9 mouse cellular contexts compared by ENCODE assay signal in genomic region chr4:86537972-86538371, GRCm38 (mm10). TPM values are rescaled to one million over a fixed set of nuclear protein-coding genes. Genes with fewer than 3 reads are reported as not detected.
DNase-seq lines count a peak whose midpoint lies in the region; ATAC-seq and TF ChIP-seq lines count a peak whose summit lies in the region.
"Had no signal": no experiment of that assay in that cellular context is flagged by ENCODE, and none has a peak within 500 bp of the region (broad histone marks: within the 10 kb centered on the region; RNA-seq: fewer than 3 reads in every experiment).

No protein-coding gene starts in this region.

- peak; percentile 27 for DNase-seq in heart, postnatal 0 days (ENCODE audit: low spot score)
- no peak for DNase-seq in heart, postnatal 25 days (ENCODE audit: low spot score)
- DNase-seq in 3T3-L1 (ENCODE audit: low read depth, low spot score) (peak; percentile 71), ES-E14 (ENCODE audit: low read depth, low spot score) (peak; percentile 39)
- peak; percentile 71 for DNase-seq in embryonic facial prominence, embryonic 11.5 days (ENCODE audit: low spot score)
- DNase-seq in neural tube, embryonic 10.5 days (ENCODE audit: extremely low spot score, low spot score), result no peak
- DNase-seq in left cerebral cortex, postnatal 25 days (ENCODE audit: low spot score in 2 of 2), result no peak

- 43% methylated on average over 4 of the region's 4 CpGs for WGBS in heart, postnatal 0 days
- 46% methylated on average over 4 of the region's 4 CpGs for WGBS in embryonic facial prominence, embryonic 11.5 days

- H3K36me3 ChIP-seq in heart, postnatal 0 days (replicated peaks; ENCODE audit: control insufficient read depth, insufficient read depth, low read length), result no peaks in the 10 kb centered on the region
- no peaks in the 10 kb centered on the region for H3K36me3 ChIP-seq in ES-E14 (ENCODE audit: control insufficient read depth, insufficient read depth, low read length, poor library complexity, severe bottlenecking)
- H3K36me3 ChIP-seq in embryonic facial prominence, embryonic 11.5 days (replicated peaks; ENCODE audit: control insufficient read depth, insufficient read depth, low read depth, low read length), result no peaks in the 10 kb centered on the region
- H3K36me3 ChIP-seq: embryonic facial prominence, embryonic 13.5 days had no signal

- H3K9me3 ChIP-seq in heart, postnatal 0 days (replicated peaks; ENCODE audit: control insufficient read depth, low read length), result no peaks in the 10 kb centered on the region
- H3K9me3 ChIP-seq in ES-E14 (ENCODE audit: control insufficient read depth, insufficient read depth, low read depth, low read length), result no peaks in the 10 kb centered on the region
- H3K9me3 ChIP-seq in embryonic facial prominence, embryonic 11.5 days (replicated peaks; ENCODE audit: control insufficient read depth, low read length), result no peaks in the 10 kb centered on the region
- H3K9me3 ChIP-seq: embryonic facial prominence, embryonic 13.5 days had no signal

- ATAC-seq in heart, postnatal 0 days (ENCODE audit: insufficient read depth, low read depth), result no peak
- no peak for ATAC-seq in embryonic facial prominence, embryonic 11.5 days (replicated peaks; ENCODE audit: insufficient number of reproducible peaks, low FRiP score, low TSS enrichment, low read depth)
- peak; percentile 68 for ATAC-seq in megakaryocyte progenitor cell, adult 5-6 weeks (replicated peaks; ENCODE audit: poor library complexity)

- no peaks in the 10 kb centered on the region for H3K27me3 ChIP-seq in heart, postnatal 0 days (ENCODE audit: control insufficient read depth, insufficient read depth, low read length)
- H3K27me3 ChIP-seq in embryonic facial prominence, embryonic 11.5 days (ENCODE audit: control insufficient read depth, insufficient read depth, low read length), result no peaks in the 10 kb centered on the region
- H3K27me3 ChIP-seq: embryonic facial prominence, embryonic 13.5 days had no signal

- no peak overlapping the region for H3K4me2 ChIP-seq in heart, postnatal 0 days (ENCODE audit: low read depth, low read length)
- no peak overlapping the region for H3K4me2 ChIP-seq in embryonic facial prominence, embryonic 11.5 days (ENCODE audit: low read depth, low read length)
- H3K4me2 ChIP-seq: embryonic facial prominence, embryonic 13.5 days had no signal

- H3K4me1 ChIP-seq in heart, postnatal 0 days (ENCODE audit: control insufficient read depth, insufficient read depth), result peaks cover 3% of the 10 kb centered on the region; the same call in 1 of the 2 replicates
- H3K4me1 ChIP-seq in ES-E14 (ENCODE audit: control insufficient read depth in 2 of 2, insufficient read depth in 2 of 2, low read length in 2 of 2, poor library complexity in 1 of 2), result no peaks in the 10 kb centered on the region
- no peaks in the 10 kb centered on the region for H3K4me1 ChIP-seq in embryonic facial prominence, embryonic 11.5 days (ENCODE audit: control insufficient read depth, insufficient read depth, low read length)

- H3K4me3 ChIP-seq in heart, postnatal 0 days (ENCODE audit: low read depth, low read length), result no peak overlapping the region
- no peak overlapping the region for H3K4me3 ChIP-seq in ES-E14 (ENCODE audit: insufficient read depth in 1 of 2, low read depth in 1 of 2, low read length in 2 of 2, poor library complexity in 1 of 2, severe bottlenecking in 1 of 2)
- no peak overlapping the region for H3K4me3 ChIP-seq in embryonic facial prominence, embryonic 11.5 days (ENCODE audit: low read depth, low read length)
- H3K4me3 ChIP-seq: embryonic facial prominence, embryonic 13.5 days had no signal

- peak; percentile 57 for TF ChIP-seq CTCF in heart, postnatal 0 days (IDR thresholded peaks at IDR 0.05; ENCODE audit: low read depth)

- H3K27ac ChIP-seq in heart, postnatal 0 days (ENCODE audit: low read depth), result no peak overlapping the region
- no peak overlapping the region for H3K27ac ChIP-seq in ES-E14 (ENCODE audit: insufficient read depth, low read depth, low read length, poor library complexity, severe bottlenecking)
- H3K27ac ChIP-seq in embryonic facial prominence, embryonic 11.5 days (replicated peaks; ENCODE audit: low read depth, low read length), result no peak overlapping the region
- H3K27ac ChIP-seq: embryonic facial prominence, embryonic 13.5 days had no signal

- no peak overlapping the region for H3K9ac ChIP-seq in heart, postnatal 0 days (replicated peaks; ENCODE audit: low read depth, low read length)
- no peak overlapping the region for H3K9ac ChIP-seq in ES-E14 (ENCODE audit: insufficient read depth, low read depth, low read length, poor library complexity, severe bottlenecking)
- no peak overlapping the region for H3K9ac ChIP-seq in embryonic facial prominence, embryonic 11.5 days (replicated peaks; ENCODE audit: low read length)
- H3K9ac ChIP-seq: embryonic facial prominence, embryonic 13.5 days had no signal

- no peak for TF ChIP-seq EP300 in heart, postnatal 0 days (IDR thresholded peaks at IDR 0.05; ENCODE audit: low read depth)

- intact Hi-C loops in heart, postnatal 25 days (cut with DNase I), result loop anchor here (5.0 kb wide), 1 partner anchor 36 kb away; no protein-coding TSS in a partner anchor
- intact Hi-C loops in left cerebral cortex, postnatal 25 days (cut with DNase I), result no loop called here

- in situ Hi-C loops in ES-E14 (cut with MboI; ENCODE audit: low sequenced_read_pairs in 2 of 2, unreplicated experiment in 2 of 2), result loop anchor here (25.0 kb wide), 2 partner anchors 701 to 1376 kb away; no protein-coding TSS in a partner anchor

TF ChIP-seq in ES-E14, 5 proteins besides CTCF, POLR2A, EP300 and RAD21:
- no peak for TF ChIP-seq MAFK (IDR thresholded peaks at IDR 0.05; ENCODE audit: insufficient read depth, low read depth, low read length)
- peak; percentile 25; the same call in 1 of the 2 replicates for TF ChIP-seq ZC3H11A (IDR thresholded peaks at IDR 0.05; ENCODE audit: borderline replicate concordance, low read depth, low read length)

RNA-seq across cellular contexts. Expression of gene Saxo1, which starts 20.2 kb away (rescaled TPM):
- total RNA-seq in heart, postnatal 0 days (2014; rRNA removed; ENCODE audit: low replicate concordance), result not detected in 2 replicates
- not detected in 2 replicates for polyA plus RNA-seq in heart, postnatal 0 days (2015; fragmentation: Nextera tagmentation; extraction: Ambion mirVana)
- total RNA-seq in heart, postnatal 25 days (2021), result not detected
- 0.21 and 0.31 TPM in 2 replicates for total RNA-seq in ES-E14 (2012; rRNA removed)
- not detected in 2 replicates for polyA plus RNA-seq in embryonic facial prominence, embryonic 11.5 days (2014; fragmentation: Nextera tagmentation; extraction: Ambion mirVana)
- not detected in 2 replicates for total RNA-seq in megakaryocyte progenitor cell, adult 5-6 weeks (2015)
- not detected in 2 replicates for total RNA-seq in megakaryocyte progenitor cell, adult 5-6 weeks (2017)
- total RNA-seq in left cerebral cortex, postnatal 25 days (2021), result not detected

RNA-seq across cellular contexts. Expression of gene Rraga, which starts 37.5 kb away (rescaled TPM):
- 8.5 and 14.7 TPM in 2 replicates for total RNA-seq in heart, postnatal 0 days (2014; rRNA removed; ENCODE audit: low replicate concordance)
- polyA plus RNA-seq in heart, postnatal 0 days (2015; fragmentation: Nextera tagmentation; extraction: Ambion mirVana), result 49.2 and 50.7 TPM in 2 replicates
- 10 to 100 TPM; 56.3 to 61.1 TPM for total RNA-seq in heart, postnatal 25 days (2021)
- total RNA-seq in ES-E14 (2012; rRNA removed), result 14.0 and 22.8 TPM in 2 replicates
- 108 and 116 TPM in 2 replicates for polyA plus RNA-seq in embryonic facial prominence, embryonic 11.5 days (2014; fragmentation: Nextera tagmentation; extraction: Ambion mirVana)
- total RNA-seq in megakaryocyte progenitor cell, adult 5-6 weeks (2015), result 31.0 and 34.5 TPM in 2 replicates
- 12.4 and 12.5 TPM in 2 replicates for total RNA-seq in megakaryocyte progenitor cell, adult 5-6 weeks (2017)
- 100 to 1,000 TPM; 142 to 149 TPM for total RNA-seq in left cerebral cortex, postnatal 25 days (2021)

Comparison
In these comparisons a context has a peak if more than half of its experiments do, and no peak if none do; other contexts are left out.
1. DNase-seq: peak in heart, postnatal 0 days (single experiment), 3T3-L1 (single experiment), ES-E14 (single experiment) and embryonic facial prominence, embryonic 11.5 days (single experiment); none in heart, postnatal 25 days (single experiment), neural tube, embryonic 10.5 days (single experiment) and left cerebral cortex, postnatal 25 days (0 of 2).